In the genomic region with DNA sequence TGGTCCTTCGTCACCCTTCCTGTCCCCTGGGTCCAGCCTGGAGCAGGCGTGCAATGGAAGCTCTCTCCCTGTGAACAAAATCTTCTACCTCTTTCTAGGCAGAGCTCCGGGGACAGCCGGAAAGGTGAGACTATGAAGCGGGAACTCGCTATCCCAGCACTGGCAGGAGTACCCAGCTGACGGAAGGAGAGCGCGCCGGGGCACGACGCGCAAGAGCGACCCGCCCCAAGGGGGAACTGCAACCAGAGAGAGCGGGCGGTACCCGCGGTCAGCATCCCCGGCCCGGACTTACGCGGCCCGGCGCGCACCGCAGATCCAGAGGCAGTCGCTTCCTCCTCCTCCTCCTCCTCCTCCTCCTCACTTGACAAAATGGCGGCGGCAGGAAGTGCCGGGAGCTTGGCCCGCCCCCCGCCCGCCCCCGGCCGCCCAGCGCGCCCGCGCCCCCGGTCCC, we compare ENCODE assay signal across 8 mouse cellular contexts. TPM values are rescaled to one million over a fixed set of nuclear protein-coding genes. Genes with fewer than 3 reads are reported as not detected.
DNase-seq lines count a peak whose midpoint lies in the region; ATAC-seq and TF ChIP-seq lines count a peak whose summit lies in the region.

No protein-coding gene starts in this region.

- no peak for TF ChIP-seq POLR2A in CH12.LX (IDR thresholded peaks at IDR 0.05; ENCODE audit: low read depth, low read length)
- no peak for TF ChIP-seq POLR2A in testis, adult 2 months (IDR thresholded peaks at IDR 0.05; ENCODE audit: control insufficient read depth, low read depth, low read length)

- in situ Hi-C loops in CH12.LX (cut with MboI; ENCODE audit: low pct_ligation_motif_present, low pct_unique_long_range_greater_than_20kb, low sequenced_read_pairs), result no loop called here

- 0% methylated on average over 39 of the region's 41 CpGs for WGBS in forebrain, embryonic 10.5 days
- WGBS in heart, embryonic 15.5 days, result under 1% methylated on average over 28 of the region's 41 CpGs
- 0% methylated on average over 31 of the region's 41 CpGs for WGBS in neural tube, embryonic 13.5 days

- DNase-seq in CH12.LX (ENCODE audit: extremely low read depth), result peak; percentile 62
- peak; percentile 69 for DNase-seq in forebrain, embryonic 10.5 days (ENCODE audit: extremely low spot score, low spot score)
- peak; percentile 78 for DNase-seq in kidney, postnatal 14 days
- DNase-seq in lung, adult 18-20 months, result peak; percentile 66

- H3K4me3 ChIP-seq in CH12.LX (replicated peaks in 1 of 3; ENCODE audit: low read depth in 2 of 3, low read length in 2 of 3, poor library complexity in 1 of 3), result peak overlapping the region; percentile 83 to 94 (median 93)
- peak overlapping the region; percentile 78 for H3K4me3 ChIP-seq in brown adipose tissue, adult 24 weeks (ENCODE audit: insufficient read depth, low read depth, low read length)
- H3K4me3 ChIP-seq in forebrain, embryonic 10.5 days, result peak overlapping the region; percentile 98
- peak overlapping the region; percentile 98 for H3K4me3 ChIP-seq in heart, embryonic 15.5 days
- peak overlapping the region; percentile 97 for H3K4me3 ChIP-seq in neural tube, embryonic 13.5 days
- peak overlapping the region; percentile 99 for H3K4me3 ChIP-seq in testis, adult 2 months (ENCODE audit: control insufficient read depth, low read depth, low read length)

- no peak for TF ChIP-seq EP300 in CH12.LX (IDR thresholded peaks at IDR 0.05; ENCODE audit: low read length)

- no peaks in the 10 kb centered on the region for H3K27me3 ChIP-seq in CH12.LX (replicated peaks)
- no peaks in the 10 kb centered on the region for H3K27me3 ChIP-seq in forebrain, embryonic 10.5 days (ENCODE audit: poor library complexity, severe bottlenecking)
- H3K27me3 ChIP-seq in heart, embryonic 15.5 days, result no peaks in the 10 kb centered on the region
- no peaks in the 10 kb centered on the region for H3K27me3 ChIP-seq in neural tube, embryonic 13.5 days
- H3K27me3 ChIP-seq in testis, adult 2 months (ENCODE audit: control insufficient read depth, insufficient read depth, low read length), result no peaks in the 10 kb centered on the region

- no peak for TF ChIP-seq CTCF in CH12.LX (conservative IDR thresholded peaks at IDR 0.05 in 1 of 2, IDR thresholded peaks at IDR 0.05 in 1 of 2; ENCODE audit: low read depth in 2 of 2, low read length in 2 of 2)
- TF ChIP-seq CTCF in testis, adult 2 months (IDR thresholded peaks at IDR 0.05; ENCODE audit: control insufficient read depth, insufficient read depth, insufficient replicate concordance, low read depth, low read length), result no peak

- H3K36me3 ChIP-seq in CH12.LX (replicated peaks in 1 of 2; ENCODE audit: control insufficient read depth in 1 of 2, insufficient read depth in 1 of 2, low read length in 1 of 2), result peaks cover 0 to 9% of the 10 kb centered on the region in 2 experiments
- H3K36me3 ChIP-seq in forebrain, embryonic 10.5 days (replicated peaks), result peaks cover 10% of the 10 kb centered on the region
- no peaks in the 10 kb centered on the region for H3K36me3 ChIP-seq in heart, embryonic 15.5 days
- no peaks in the 10 kb centered on the region for H3K36me3 ChIP-seq in neural tube, embryonic 13.5 days
- H3K36me3 ChIP-seq in testis, adult 2 months (ENCODE audit: control insufficient read depth, insufficient read depth, low read length), result no peaks in the 10 kb centered on the region

- peak overlapping the region; percentile 89 for H3K27ac ChIP-seq in CH12.LX (ENCODE audit: insufficient read depth, low read depth)
- peak overlapping the region; percentile 89 for H3K27ac ChIP-seq in brown adipose tissue, adult 24 weeks (replicated peaks; ENCODE audit: low read depth, low read length)
- H3K27ac ChIP-seq in forebrain, embryonic 10.5 days, result peak overlapping the region; percentile 99
- H3K27ac ChIP-seq in heart, embryonic 15.5 days, result peak overlapping the region; percentile 100
- peak overlapping the region; percentile 100 for H3K27ac ChIP-seq in neural tube, embryonic 13.5 days (replicated peaks)
- H3K27ac ChIP-seq in testis, adult 2 months (ENCODE audit: control insufficient read depth, insufficient read depth, low read depth, low read length), result peak overlapping the region; percentile 94

- H3K9ac ChIP-seq in CH12.LX (ENCODE audit: insufficient read depth, low read depth), result peak overlapping the region; percentile 76
- peak overlapping the region; percentile 100 for H3K9ac ChIP-seq in heart, embryonic 15.5 days
- peak overlapping the region; percentile 97 for H3K9ac ChIP-seq in neural tube, embryonic 13.5 days

- H3K4me1 ChIP-seq in CH12.LX (ENCODE audit: control insufficient read depth in 1 of 2, insufficient read depth in 2 of 2), result peaks cover 8 to 40% of the 10 kb centered on the region in 2 experiments; a peak in 3 of 4 replicates
- H3K4me1 ChIP-seq in brown adipose tissue, adult 24 weeks (ENCODE audit: control insufficient read depth, insufficient read depth, insufficient read length, low read length), result peaks cover 11% of the 10 kb centered on the region
- peaks cover 37% of the 10 kb centered on the region for H3K4me1 ChIP-seq in forebrain, embryonic 10.5 days
- H3K4me1 ChIP-seq in heart, embryonic 15.5 days (replicated peaks), result peaks cover 27% of the 10 kb centered on the region
- H3K4me1 ChIP-seq in neural tube, embryonic 13.5 days (replicated peaks), result peaks cover 45% of the 10 kb centered on the region
- H3K4me1 ChIP-seq in testis, adult 2 months (ENCODE audit: control insufficient read depth, insufficient read depth, low read length), result peaks cover 5% of the 10 kb centered on the region

- dilution Hi-C loops in CH12.LX (cut with MboI; ENCODE audit: extremely low pct_ligation_motif_present, extremely low pct_unique_long_range_greater_than_20kb, low sequenced_read_pairs), result no loop called here

- no peaks in the 10 kb centered on the region for H3K9me3 ChIP-seq in CH12.LX (replicated peaks; ENCODE audit: low read length)
- no peaks in the 10 kb centered on the region for H3K9me3 ChIP-seq in forebrain, embryonic 10.5 days
- H3K9me3 ChIP-seq in heart, embryonic 15.5 days (replicated peaks), result no peaks in the 10 kb centered on the region
- H3K9me3 ChIP-seq in neural tube, embryonic 13.5 days, result no peaks in the 10 kb centered on the region

- no peak for TF ChIP-seq RAD21 in CH12.LX (IDR thresholded peaks at IDR 0.05; ENCODE audit: low read depth, low read length)

- H3K79me2 ChIP-seq in CH12.LX (replicated peaks; ENCODE audit: control insufficient read depth, extremely low read depth, insufficient read depth, poor library complexity, severe bottlenecking), result peaks cover 57% of the 10 kb centered on the region

- peak; percentile 65 for ATAC-seq in heart, embryonic 15.5 days (replicated peaks; ENCODE audit: insufficient number of reproducible peaks, insufficient read depth, low FRiP score, low read depth)
- peak; percentile 82 for ATAC-seq in neural tube, embryonic 13.5 days (ENCODE audit: low read depth)

- H3K4me2 ChIP-seq in CH12.LX (ENCODE audit: insufficient read depth, low read depth, poor library complexity, severe bottlenecking), result peak overlapping the region; percentile 17
- peak overlapping the region; percentile 85 for H3K4me2 ChIP-seq in heart, embryonic 15.5 days
- peak overlapping the region; percentile 72 for H3K4me2 ChIP-seq in neural tube, embryonic 13.5 days

TF ChIP-seq in CH12.LX, 34 proteins besides CTCF, POLR2A, EP300 and RAD21 (continues in another document):
- TF ChIP-seq JUN (IDR thresholded peaks at IDR 0.05; ENCODE audit: insufficient read depth, low read depth, low read length) (no peak), NRF1 (IDR thresholded peaks at IDR 0.05; ENCODE audit: low read depth, low read length) (peak; percentile 28; the same call in 1 of the 2 replicates), GABPA (IDR thresholded peaks at IDR 0.05; ENCODE audit: insufficient replicate concordance, low read depth, low read length) (no peak), UBTF (IDR thresholded peaks at IDR 0.05; ENCODE audit: low read depth, low read length) (peak; percentile 71; the same call in 1 of the 2 replicates), NELFE (IDR thresholded peaks at IDR 0.05; ENCODE audit: low read depth, low read length) (no peak), BHLHE40 (IDR thresholded peaks at IDR 0.05; ENCODE audit: low read depth, low read length) (no peak), MEF2A (IDR thresholded peaks at IDR 0.05; ENCODE audit: borderline replicate concordance, low read depth, low read length) (no peak), ELF1 (IDR thresholded peaks at IDR 0.05; ENCODE audit: low read depth, low read length) (peak; percentile 43), CHD1 (IDR thresholded peaks at IDR 0.05; ENCODE audit: low read depth, low read length) (no peak; the same call in 1 of the 2 replicates), MAZ (IDR thresholded peaks at IDR 0.05; ENCODE audit: low read depth, low read length) (no peak), USF2 (conservative IDR thresholded peaks at IDR 0.05; ENCODE audit: low read depth, low read length) (no peak), TBP (conservative IDR thresholded peaks at IDR 0.05; ENCODE audit: low read depth, low read length) (no peak), ZNF384 (IDR thresholded peaks at IDR 0.05; ENCODE audit: low read depth, low read length) (no peak), ZMIZ1 (IDR thresholded peaks at IDR 0.05; ENCODE audit: low read depth, low read length) (no peak), CHD2 (IDR thresholded peaks at IDR 0.05; ENCODE audit: low read length) (no peak)

RNA-seq across cellular contexts. Expression of a gene that starts 0.7 kb away (rescaled TPM):
- total RNA-seq in CH12.LX (2012; rRNA removed), result 17.5 and 19.1 TPM in 2 replicates
- total RNA-seq in CH12.LX (2014; rRNA removed), result 4.8 and 6.3 TPM in 2 replicates
- polyA plus RNA-seq in CH12.LX (2012; ENCODE audit: insufficient read length, low read depth), result 68.1 and 68.5 TPM in 2 replicates
- 19.2 and 20.7 TPM in 2 replicates for polyA plus RNA-seq in brown adipose tissue, adult 24 weeks (2012; ENCODE audit: insufficient read depth, insufficient read length, missing spikeins)
- 112 and 113 TPM in 2 replicates for polyA plus RNA-seq in forebrain, embryonic 10.5 days (2016; fragmentation: Nextera tagmentation; extraction: Ambion mirVana)
- 48.8 and 66.7 TPM in 2 replicates for polyA plus RNA-seq in heart, embryonic 15.5 days (2015; fragmentation: Nextera tagmentation; extraction: Ambion mirVana)
- 87.7 and 101 TPM in 2 replicates for polyA plus RNA-seq in neural tube, embryonic 13.5 days (2015; fragmentation: Nextera tagmentation; extraction: Ambion mirVana)
- 17.3 and 17.6 TPM in 2 replicates for polyA plus RNA-seq in testis, adult 2 months (2012; rRNA removed)

RNA-seq across cellular contexts. Expression of a gene that starts 37.2 kb away (rescaled TPM):
- 62.5 and 85.8 TPM in 2 replicates for total RNA-seq in CH12.LX (2012; rRNA removed)
- total RNA-seq in CH12.LX (2014; rRNA removed), result 75.2 and 80.2 TPM in 2 replicates
- 146 and 174 TPM in 2 replicates for polyA plus RNA-seq in CH12.LX (2012; ENCODE audit: insufficient read length, low read depth)
- polyA plus RNA-seq in brown adipose tissue, adult 24 weeks (2012; ENCODE audit: insufficient read depth, insufficient read length, missing spikeins), result 20.9 and 26.8 TPM in 2 replicates
- polyA plus RNA-seq in forebrain, embryonic 10.5 days (2016; fragmentation: Nextera tagmentation; extraction: Ambion mirVana), result 144 and 147 TPM in 2 replicates
- 64.8 and 74.3 TPM in 2 replicates for polyA plus RNA-seq in heart, embryonic 15.5 days (2015; fragmentation: Nextera tagmentation; extraction: Ambion mirVana)
- polyA plus RNA-seq in neural tube, embryonic 13.5 days (2015; fragmentation: Nextera tagmentation; extraction: Ambion mirVana), result 95.9 and 104 TPM in 2 replicates
- 39.3 and 43.5 TPM in 2 replicates for polyA plus RNA-seq in testis, adult 2 months (2012; rRNA removed)

Comparison
In these comparisons a context has a peak if more than half of its experiments do, and no peak if none do; other contexts are left out.
1. Peak in every context shown above with its lines: DNase-seq, ATAC-seq, H3K4me3 ChIP-seq and H3K27ac ChIP-seq.
2. H3K4me2 ChIP-seq: peak in every context shown above with its lines; median percentile 85 in heart, embryonic 15.5 days; 72 in neural tube, embryonic 13.5 days; 17 in CH12.LX.